18 mouse cellular contexts compared by ENCODE assay signal in genomic region chr4:149557905-149558304, GRCm38 (mm10). TPM values are rescaled to one million over a fixed set of nuclear protein-coding genes. Genes with fewer than 3 reads are reported as not detected.
DNase-seq lines count a peak whose midpoint lies in the region; TF ChIP-seq lines count a peak whose summit lies in the region.
"Had no signal": no experiment of that assay in that cellular context is flagged by ENCODE, and none has a peak within 500 bp of the region (broad histone marks: within the 10 kb centered on the region; RNA-seq: fewer than 3 reads in every experiment).

No protein-coding gene starts in this region.

- intact Hi-C loops in left cerebral cortex, adult 2 months (cut with DNase I), result no loop called here
- intact Hi-C loops in left cerebral cortex, postnatal 4 days (cut with DNase I), result no loop called here

- H3K4me3 ChIP-seq in heart, embryonic 10.5 days, result no peak overlapping the region
- no peak overlapping the region for H3K4me3 ChIP-seq in left cerebral cortex, adult 2 months
- H3K4me3 ChIP-seq in embryonic facial prominence, embryonic 10.5 days, result no peak overlapping the region
- H3K4me3 ChIP-seq: forebrain, embryonic 13.5 days; heart, embryonic 15.5 days; hindbrain, embryonic 15.5 days had no signal

- TF ChIP-seq CTCF in left cerebral cortex, adult 2 months (IDR thresholded peaks at IDR 0.05), result no peak

- H3K36me3 ChIP-seq in heart, embryonic 10.5 days, result peaks cover 17% of the 10 kb centered on the region
- H3K36me3 ChIP-seq in embryonic facial prominence, embryonic 10.5 days (replicated peaks), result peaks cover 63% of the 10 kb centered on the region

- no peak for DNase-seq in heart, embryonic 10.5 days (ENCODE audit: low spot score)
- DNase-seq in heart, adult 9 months (ENCODE audit: low spot score in 2 of 2), result no peak
- DNase-seq in left cerebral cortex, adult 2 months (ENCODE audit: extremely low spot score in 1 of 2, low spot score in 2 of 2), result no peak
- DNase-seq in left cerebral cortex, postnatal 4 days, result no peak
- peak; percentile 99 for DNase-seq in Muller cell, postnatal 12 days (ENCODE audit: inconsistent ontology term)
- DNase-seq in embryonic facial prominence, embryonic 10.5 days (ENCODE audit: low spot score), result no peak
- no peak for DNase-seq in cerebellum, postnatal 36 days
- DNase-seq: adrenal gland, adult 2 months; adrenal gland, postnatal 25 days; cerebellum, adult 2 months; cerebellum, postnatal 10 days; forebrain, postnatal 0 days; heart, postnatal 14 days; kidney, adult 11 months; kidney, adult 9 months had no signal

- 77% methylated on average over 5 of the region's 5 CpGs for WGBS in heart, embryonic 10.5 days
- 85% methylated on average over 5 of the region's 5 CpGs for WGBS in embryonic facial prominence, embryonic 10.5 days

- H3K4me1 ChIP-seq in heart, embryonic 10.5 days, result peaks cover 49% of the 10 kb centered on the region
- H3K4me1 ChIP-seq in embryonic facial prominence, embryonic 10.5 days, result peaks cover 24% of the 10 kb centered on the region

- H3K27ac ChIP-seq in heart, embryonic 10.5 days, result 0 out of 2 replicates have a peak overlapping the region, but pooled peaks have one; percentile 5
- H3K27ac ChIP-seq in left cerebral cortex, adult 2 months, result peak overlapping the region; percentile 38; the same call in 1 of the 2 replicates
- H3K27ac ChIP-seq in embryonic facial prominence, embryonic 10.5 days (replicated peaks), result 0 out of 2 replicates have a peak overlapping the region, but pooled peaks have one; percentile 40
- H3K27ac ChIP-seq: forebrain, embryonic 13.5 days; heart, embryonic 15.5 days; hindbrain, embryonic 15.5 days had no signal

- no peaks in the 10 kb centered on the region for H3K9me3 ChIP-seq in heart, embryonic 10.5 days
- H3K9me3 ChIP-seq in embryonic facial prominence, embryonic 10.5 days, result no peaks in the 10 kb centered on the region
- H3K9me3 ChIP-seq: forebrain, embryonic 13.5 days; heart, embryonic 15.5 days; hindbrain, embryonic 15.5 days had no signal

- no peaks in the 10 kb centered on the region for H3K27me3 ChIP-seq in heart, embryonic 10.5 days (ENCODE audit: insufficient read depth, poor library complexity, severe bottlenecking)
- H3K27me3 ChIP-seq in embryonic facial prominence, embryonic 10.5 days (replicated peaks; ENCODE audit: low read depth, poor library complexity, severe bottlenecking), result no peaks in the 10 kb centered on the region
- H3K27me3 ChIP-seq: forebrain, embryonic 13.5 days; heart, embryonic 15.5 days; hindbrain, embryonic 15.5 days had no signal

RNA-seq across cellular contexts. Expression of gene Clstn1, which starts 28.4 kb away (rescaled TPM):
- 19.1 and 23.3 TPM in 2 replicates for polyA plus RNA-seq in heart, embryonic 10.5 days (2016; fragmentation: Nextera tagmentation; extraction: Ambion mirVana)
- 1,000 to 10,000 TPM; 1,405 to 1,413 TPM for total RNA-seq in left cerebral cortex, adult 2 months (2021)
- 100 to 1,000 TPM; 494 to 507 TPM for total RNA-seq in left cerebral cortex, postnatal 4 days (2021)
- 39.6 and 44.2 TPM in 2 replicates for polyA plus RNA-seq in embryonic facial prominence, embryonic 10.5 days (2016; fragmentation: Nextera tagmentation; extraction: Ambion mirVana)

RNA-seq across cellular contexts. Expression of gene Ctnnbip1, which starts 39.9 kb away (rescaled TPM):
- polyA plus RNA-seq in heart, embryonic 10.5 days (2016; fragmentation: Nextera tagmentation; extraction: Ambion mirVana), result 40.1 and 49.9 TPM in 2 replicates
- 10 to 100 TPM; 35.3 to 35.9 TPM for total RNA-seq in left cerebral cortex, adult 2 months (2021)
- 10 to 100 TPM; 94.7 to 99.4 TPM for total RNA-seq in left cerebral cortex, postnatal 4 days (2021)
- 67.5 TPM in 2 replicates for polyA plus RNA-seq in embryonic facial prominence, embryonic 10.5 days (2016; fragmentation: Nextera tagmentation; extraction: Ambion mirVana)
